12 mouse cellular contexts compared by ENCODE assay signal in genomic region chr2:154304604-154305003, GRCm38 (mm10). TPM values are rescaled to one million over a fixed set of nuclear protein-coding genes. Genes with fewer than 3 reads are reported as not detected.
"Had no signal": no experiment of that assay in that cellular context is flagged by ENCODE, and none has a peak within 500 bp of the region (broad histone marks: within the 10 kb centered on the region; RNA-seq: fewer than 3 reads in every experiment).

No protein-coding gene starts in this region.

RNA-seq across cellular contexts. Expression of gene Bpifb9b, which starts 2.4 kb away (rescaled TPM):
- total RNA-seq: neutrophil, adult 5-6 weeks had no signal
- polyA plus RNA-seq: neural tube, embryonic 13.5 days; neural tube, embryonic 14.5 days; neural tube, embryonic 15.5 days; small intestine, adult 2 months; spleen, adult 2 months; stomach, embryonic 14.5 days; stomach, embryonic 15.5 days; stomach, embryonic 16.5 days; stomach, postnatal 0 days; testis, adult 2 months; urinary bladder, adult 2 months had no signal

RNA-seq across cellular contexts. Expression of gene Bpifb9a, which starts 47.0 kb away (rescaled TPM):
- total RNA-seq: neutrophil, adult 5-6 weeks had no signal
- polyA plus RNA-seq: neural tube, embryonic 13.5 days; neural tube, embryonic 14.5 days; neural tube, embryonic 15.5 days; small intestine, adult 2 months; spleen, adult 2 months; stomach, embryonic 14.5 days; stomach, embryonic 15.5 days; stomach, embryonic 16.5 days; stomach, postnatal 0 days; testis, adult 2 months; urinary bladder, adult 2 months had no signal
